ENCODE assay signal across 16 mouse cellular contexts in the genomic region with DNA sequence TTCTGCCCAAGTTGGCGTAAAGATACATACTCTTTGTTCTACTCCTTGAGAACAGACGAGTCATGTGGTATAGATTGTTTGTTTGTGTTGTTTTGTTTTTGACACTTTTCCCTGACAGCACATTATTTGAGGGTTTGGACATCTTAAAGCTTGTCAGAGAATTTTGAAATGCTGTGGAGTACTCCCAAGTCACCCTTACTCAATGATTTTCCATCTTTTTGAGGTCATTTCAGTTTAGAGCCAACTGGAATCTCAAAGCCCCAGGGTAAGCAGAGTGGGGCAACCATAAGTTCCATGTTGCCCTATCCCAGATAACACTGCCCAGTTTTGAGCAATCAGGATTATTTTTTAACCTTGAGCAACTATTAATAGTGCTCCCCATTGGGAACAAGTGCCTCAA. TPM values are rescaled to one million over a fixed set of nuclear protein-coding genes. Genes with fewer than 3 reads are reported as not detected.
"Had no signal": no experiment of that assay in that cellular context is flagged by ENCODE, and none has a peak within 500 bp of the region (broad histone marks: within the 10 kb centered on the region; RNA-seq: fewer than 3 reads in every experiment).

No protein-coding gene starts in this region.

- H3K36me3 ChIP-seq: kidney, embryonic 15.5 days; limb, embryonic 15.5 days; midbrain, embryonic 10.5 days; neural tube, embryonic 13.5 days; stomach, embryonic 15.5 days had no signal

- H3K27me3 ChIP-seq: kidney, embryonic 15.5 days; limb, embryonic 15.5 days; stomach, embryonic 15.5 days had no signal

- DNase-seq: kidney, postnatal 25 days; lung, adult 18-20 months; lung, postnatal 4 days; retina, postnatal 1 day; right cerebral cortex, postnatal 4 days; thymus, adult 2 months; thymus, postnatal 25 days had no signal

- H3K4me2 ChIP-seq: kidney, embryonic 15.5 days; limb, embryonic 15.5 days; neural tube, embryonic 13.5 days; stomach, embryonic 15.5 days had no signal

- H3K4me1 ChIP-seq: neural tube, embryonic 13.5 days had no signal

- H3K9me3 ChIP-seq: kidney, embryonic 15.5 days; limb, embryonic 15.5 days; midbrain, embryonic 10.5 days; neural tube, embryonic 13.5 days; stomach, embryonic 15.5 days had no signal

- H3K4me3 ChIP-seq: kidney, embryonic 15.5 days; left cerebral cortex, adult 2 months; limb, embryonic 15.5 days; midbrain, embryonic 10.5 days; neural tube, embryonic 13.5 days; stomach, embryonic 15.5 days had no signal

- ATAC-seq: midbrain, embryonic 16.5 days had no signal

- H3K27ac ChIP-seq: kidney, embryonic 15.5 days; left cerebral cortex, adult 2 months; limb, embryonic 15.5 days; liver, embryonic 14.5 days; midbrain, embryonic 10.5 days; neural tube, embryonic 13.5 days; stomach, embryonic 15.5 days had no signal

- H3K9ac ChIP-seq: kidney, embryonic 15.5 days; limb, embryonic 15.5 days; liver, embryonic 14.5 days; neural tube, embryonic 13.5 days; stomach, embryonic 15.5 days had no signal

RNA-seq across cellular contexts. Expression of a gene that starts 8.1 kb away (rescaled TPM):
- total RNA-seq: megakaryocyte, adult 5-6 weeks had no signal
